Mouse (Mus musculus) intestine, embryonic 14.5 days (tissue): ENCODE measurements around the gene Cdh22. TPM values are rescaled to one million over a fixed set of nuclear protein-coding genes. Genes with fewer than 3 reads are reported as not detected.

Experiments
- ATAC-seq: fragments of 200-750 bp; cut with Nextera tagmentation; replicated peaks from 2 replicates; pipeline ENCODE4 v1.8.0; 2017; ENCODE audit warnings: low read depth, moderate number of reproducible peaks, moderate TSS enrichment, moderate library complexity; ENCODE audit not compliant: low FRiP score, low TSS enrichment
- DNase-seq: peaks from one replicate; pipeline ENCODE4 v3.0.0-alpha.2; 2018; ENCODE audit warnings: low spot score
- H3K27ac ChIP-seq: fragments of 300-500 bp; sonication (generic); 2 replicates; pipeline ENCODE4 v1.5.1; 2014; ENCODE audit warnings: low read depth, mild to moderate bottlenecking, control low read depth
- H3K27me3 ChIP-seq: fragments of 300-500 bp; sonication (generic); replicated peaks from 2 replicates; pipeline ENCODE4 v1.6.1; 2014; ENCODE audit warnings: low read length, control low read depth; ENCODE audit not compliant: control insufficient read depth, insufficient read depth
- H3K36me3 ChIP-seq: fragments of 300-500 bp; sonication (generic); 2 replicates; pipeline ENCODE4 v1.6.1; 2014; ENCODE audit warnings: low read length, control low read depth; ENCODE audit not compliant: control insufficient read depth, insufficient read depth
- H3K4me1 ChIP-seq: fragments of 300-500 bp; sonication (generic); replicated peaks from 2 replicates; pipeline ENCODE4 v1.6.1; 2014; ENCODE audit warnings: low read length, control low read depth, mixed read lengths; ENCODE audit not compliant: control insufficient read depth, insufficient read depth
- H3K4me2 ChIP-seq: fragments of 300-500 bp; sonication (generic); 2 replicates; pipeline ENCODE4 v1.6.1; 2014; ENCODE audit warnings: low read length
- H3K4me3 ChIP-seq: fragments of 300-500 bp; sonication (generic); 2 replicates; pipeline ENCODE4 v1.5.1; 2014; ENCODE audit warnings: low read depth, low read length, control low read depth, mixed read lengths
- H3K9ac ChIP-seq: fragments of 300-500 bp; sonication (generic); 2 replicates; pipeline ENCODE4 v1.6.1; 2014; ENCODE audit warnings: mild to moderate bottlenecking, low read length
- H3K9me3 ChIP-seq: fragments of 300-500 bp; sonication (generic); 2 replicates; pipeline ENCODE4 v1.6.1; 2016; ENCODE audit warnings: low read length, control low read depth; ENCODE audit not compliant: control insufficient read depth
- WGBS: fragments of 180-500 bp; shearing (Covaris S2); extraction: QIAGEN DNeasy Blood & Tissue Kit; methylation state at CpG from one replicate; pipeline ENCODE4 v1.1.7; 2014; 5-methylcytosine and 5-hydroxymethylcytosine counted together
- polyA plus RNA-seq: library from polyadenylated mRNA; unstranded; fragments of >200 nt; fragmentation: Nextera tagmentation; extraction: Ambion mirVana; gene quantifications from 2 replicates; pipeline ENCODE4 v1.2.1, GENCODE M21; 2014

The Cdh22 gene
- polyA plus RNA-seq, 1 experiment from 2014 or later = 0.12 TPM

GRCm38 (mm10) chr2:165106585-165106984, 128.1 kb downstream of the Cdh22 start:
- peaks cover 62% of the 10 kb centered on the region for H3K27me3 ChIP-seq
- no peaks in the 10 kb centered on the region for H3K9me3 ChIP-seq
- H3K9ac ChIP-seq = no peak overlapping the region
- H3K36me3 ChIP-seq = no peaks in the 10 kb centered on the region
- no peak for DNase-seq
- H3K27ac ChIP-seq = no peak overlapping the region
- H3K4me3 ChIP-seq = no peak overlapping the region
- WGBS = 24% methylated on average over 18 of the region's 18 CpGs
- ATAC-seq = no peak
- H3K4me2 ChIP-seq = no peak overlapping the region
- H3K4me1 ChIP-seq = no peaks in the 10 kb centered on the region

- H3K27me3 ChIP-seq = peaks cover 52% of the 10 kb centered on the region
- H3K36me3 ChIP-seq = no peaks in the 10 kb centered on the region
- H3K9me3 ChIP-seq = no peaks in the 10 kb centered on the region
- H3K4me1 ChIP-seq = 0 out of 2 replicates have a peak, but pooled peaks cover 4% of the 10 kb centered on the region
- no peak for ATAC-seq
- no peak overlapping the region for H3K9ac ChIP-seq
- DNase-seq = no peak
- no peak overlapping the region for H3K27ac ChIP-seq
- no peak overlapping the region for H3K4me3 ChIP-seq
- WGBS = 69% methylated on average over 16 of the region's 16 CpGs
- no peak overlapping the region for H3K4me2 ChIP-seq
Observed at GRCm38 (mm10) chr2:165105513-165106079, 129.1 kb downstream of the Cdh22 start.

- peaks cover 29% of the 10 kb centered on the region for H3K27me3 ChIP-seq
- no peak overlapping the region for H3K4me2 ChIP-seq
- ATAC-seq (no peak), DNase-seq (no peak)
- 69% methylated on average over 3 of the region's 3 CpGs for WGBS
- H3K36me3 ChIP-seq = no peaks in the 10 kb centered on the region
- H3K9me3 ChIP-seq = no peaks in the 10 kb centered on the region
- H3K9ac ChIP-seq = no peak overlapping the region
- H3K27ac ChIP-seq = no peak overlapping the region
- no peak overlapping the region for H3K4me3 ChIP-seq
- 0 out of 2 replicates have a peak, but pooled peaks cover 4% of the 10 kb centered on the region for H3K4me1 ChIP-seq
Observed at GRCm38 (mm10) chr2:165102920-165103319, 131.7 kb downstream of the Cdh22 start.

- Histone ChIP-seq H3K9me3 (no peaks in the 10 kb centered on the region), H3K36me3 (no peaks in the 10 kb centered on the region), H3K4me1 (0 out of 2 replicates have a peak, but pooled peaks cover 4% of the 10 kb centered on the region), H3K4me3 (no peak overlapping the region), H3K4me2 (no peak overlapping the region), H3K27me3 (peaks cover 25% of the 10 kb centered on the region), H3K9ac (no peak overlapping the region), H3K27ac (no peak overlapping the region)
- DNase-seq (no peak), ATAC-seq (no peak)
- 6% methylated on average over 6 of the region's 6 CpGs for WGBS
Observed at GRCm38 (mm10) chr2:165100749-165101148, 133.9 kb downstream of the Cdh22 start.

- no peak overlapping the region for H3K27ac ChIP-seq
Observed at GRCm38 (mm10) chr2:165098861-165099260, 135.8 kb downstream of the Cdh22 start.

GRCm38 (mm10) chr2:165096367-165096766, 138.3 kb downstream of the Cdh22 start:
- Histone ChIP-seq H3K9ac (no peak overlapping the region), H3K27me3 (peaks cover 13% of the 10 kb centered on the region), H3K9me3 (no peaks in the 10 kb centered on the region), H3K4me3 (no peak overlapping the region), H3K4me2 (no peak overlapping the region), H3K36me3 (no peaks in the 10 kb centered on the region), H3K4me1 (0 out of 2 replicates have a peak, but pooled peaks cover 4% of the 10 kb centered on the region), H3K27ac (no peak overlapping the region)
- 24% methylated on average over 10 of the region's 10 CpGs for WGBS
- ATAC-seq (no peak), DNase-seq (no peak)

More at GRCm38 (mm10) chr2:165098861-165099260, 135.8 kb downstream of the Cdh22 start:
- no peak for DNase-seq
- H3K27me3 ChIP-seq = peaks cover 13% of the 10 kb centered on the region
- no peaks in the 10 kb centered on the region for H3K9me3 ChIP-seq
- no peak overlapping the region for H3K9ac ChIP-seq
- H3K36me3 ChIP-seq = no peaks in the 10 kb centered on the region
- 0 out of 2 replicates have a peak, but pooled peaks cover 4% of the 10 kb centered on the region for H3K4me1 ChIP-seq
- whole genome bisulfite sequencing = 73% methylated on average over 3 of the region's 3 CpGs
- no peak for ATAC-seq
- no peak overlapping the region for H3K4me3 ChIP-seq
- no peak overlapping the region for H3K4me2 ChIP-seq

- Histone ChIP-seq H3K4me1 (no peaks in the 10 kb centered on the region), H3K27ac (no peak overlapping the region), H3K4me3 (no peak overlapping the region), H3K9me3 (no peaks in the 10 kb centered on the region), H3K9ac (no peak overlapping the region), H3K36me3 (no peaks in the 10 kb centered on the region), H3K4me2 (no peak overlapping the region), H3K27me3 (peaks cover 13% of the 10 kb centered on the region)
- DNase-seq (no peak), ATAC-seq (no peak)
- 65% methylated on average over 7 of the region's 7 CpGs for WGBS
Observed at GRCm38 (mm10) chr2:165092393-165092792, 142.3 kb downstream of the Cdh22 start.

- DNase-seq (no peak), ATAC-seq (no peak)
Observed at GRCm38 (mm10) chr2:165091433-165091965, 143.2 kb downstream of the Cdh22 start.

GRCm38 (mm10) chr2:165090650-165091049, 144.0 kb downstream of the Cdh22 start, which contains the start of gene 1700025C18Rik:
Gene 1700025C18Rik, minus strand, starts transcription at chr2:165090750.
- ATAC-seq (no peak), DNase-seq (no peak)

More at GRCm38 (mm10) chr2:165091433-165091965, 143.2 kb downstream of the Cdh22 start:
- Histone ChIP-seq H3K36me3 (no peaks in the 10 kb centered on the region), H3K4me3 (no peak overlapping the region), H3K4me2 (no peak overlapping the region), H3K27ac (no peak overlapping the region), H3K27me3 (0 out of 2 replicates have a peak, but pooled peaks cover 6% of the 10 kb centered on the region), H3K9me3 (no peaks in the 10 kb centered on the region), H3K9ac (no peak overlapping the region), H3K4me1 (no peaks in the 10 kb centered on the region)
- WGBS = 62% methylated on average over 8 of the region's 8 CpGs

More at GRCm38 (mm10) chr2:165090650-165091049, 144.0 kb downstream of the Cdh22 start, which contains the start of gene 1700025C18Rik:
- Histone ChIP-seq H3K9me3 (no peaks in the 10 kb centered on the region), H3K9ac (no peak within 1 kb of the TSS), H3K4me3 (no peak within 1 kb of the TSS), H3K27ac (no peak within 1 kb of the TSS), H3K4me2 (no peak within 1 kb of the TSS), H3K4me1 (no peaks in the 10 kb centered on the region), H3K27me3 (no peaks in the 10 kb centered on the region), H3K36me3 (no peaks in the 10 kb centered on the region)
- 79% methylated on average over 2 of the region's 2 CpGs for WGBS
